Mouse (Mus musculus): ENCODE measurements around the gene Abcg1.

Gene Abcg1

DNA sequence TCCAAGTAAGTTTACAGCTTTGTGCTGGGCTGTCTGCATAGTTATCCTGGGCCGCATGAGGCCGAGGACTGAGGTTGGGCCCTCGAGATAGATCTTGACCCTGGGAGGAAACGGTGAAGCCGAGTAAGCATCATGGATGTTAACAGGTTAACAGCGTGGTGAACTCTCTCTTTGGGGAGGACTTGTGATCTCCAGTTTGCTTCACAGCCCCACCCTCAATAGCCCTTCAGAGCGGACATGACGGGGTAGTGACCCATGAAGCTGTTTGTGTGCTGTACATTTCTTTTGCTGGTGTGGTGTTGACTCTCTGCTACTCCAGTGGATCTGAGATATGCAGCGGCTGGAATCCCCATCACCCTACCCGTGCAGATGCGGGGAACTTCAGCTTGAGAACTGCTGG, 21.1 kb downstream of the Abcg1 start:
- DNase-seq (ENCODE audit: low read depth, low spot score) = no peak

DNA sequence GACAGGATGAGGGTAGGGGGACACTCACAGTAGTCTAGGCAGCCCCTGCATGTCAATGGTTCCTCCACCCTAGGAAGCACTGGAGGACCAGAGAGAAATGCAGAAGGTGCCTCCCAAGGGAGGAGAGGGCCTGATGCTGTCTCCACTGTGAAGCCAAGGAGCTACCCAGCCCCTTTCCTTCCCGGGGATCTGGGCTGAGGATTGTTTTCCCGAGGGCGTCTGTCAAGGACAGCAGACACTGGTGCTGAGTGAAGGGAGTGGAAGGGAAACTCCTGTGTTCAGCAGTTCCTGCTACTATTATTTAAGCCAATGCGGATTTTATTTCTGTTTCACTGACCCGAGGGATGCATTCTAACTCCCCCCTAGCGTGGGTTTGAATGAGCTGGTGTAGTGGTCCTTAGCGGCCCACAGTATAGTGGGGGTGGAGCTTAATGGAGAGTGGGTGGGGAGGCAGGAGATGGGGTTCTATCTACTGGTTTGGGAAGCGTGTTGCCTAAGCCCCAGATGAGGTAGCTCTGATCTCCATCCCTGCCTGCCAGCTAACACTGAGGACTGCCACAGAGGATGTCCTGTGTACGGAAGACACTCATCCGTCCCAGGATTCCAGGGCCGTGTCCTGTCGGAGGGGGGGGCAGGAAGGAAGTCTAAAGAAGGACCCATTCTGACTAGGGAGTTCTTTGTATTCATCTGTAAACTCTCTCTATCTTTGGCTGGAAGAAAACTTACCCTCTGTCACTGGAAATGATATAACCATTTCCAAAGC, 21.8 kb downstream of the Abcg1 start:
- DNase-seq (ENCODE audit: low read depth, low spot score) = no peak

DNA sequence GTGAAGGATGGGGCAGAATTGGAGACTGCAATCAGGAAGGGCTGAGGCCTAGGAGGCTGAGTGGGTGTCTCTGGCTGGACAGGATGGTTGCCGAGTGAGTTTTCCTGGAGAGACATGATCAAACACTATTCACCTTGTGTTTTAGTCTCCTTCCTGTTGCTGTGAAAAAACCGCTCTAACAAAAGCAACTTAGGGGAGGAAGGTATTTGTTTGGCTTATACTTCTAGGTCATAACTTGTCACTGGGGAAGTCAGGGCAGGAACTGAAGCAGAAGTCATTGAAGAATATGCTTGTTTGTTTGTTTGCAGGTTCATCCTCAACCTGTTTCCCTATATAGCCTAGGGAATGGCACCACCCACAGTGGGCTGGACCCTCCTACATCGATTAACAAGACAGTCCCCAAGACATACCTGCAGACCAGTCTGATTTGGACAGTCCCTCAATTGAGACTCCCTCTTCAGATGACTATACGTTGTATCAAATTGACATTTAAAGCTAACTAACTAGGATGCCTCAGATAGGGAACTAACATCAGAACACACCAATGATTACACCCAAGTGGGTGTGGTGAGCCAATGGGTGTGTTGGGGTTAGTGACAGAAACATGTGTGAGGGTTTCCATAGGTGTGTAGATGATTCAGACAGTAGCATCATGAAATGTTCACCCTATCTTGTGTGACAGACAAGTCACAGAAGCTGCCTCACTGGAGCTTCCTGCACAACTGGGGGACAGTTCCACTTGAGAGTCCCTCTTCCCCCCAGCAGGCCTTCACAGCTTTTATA, 25.0 kb downstream of the Abcg1 start:
- no peak for DNase-seq (ENCODE audit: low read depth, low spot score)

GRCm38 (mm10) chr17:31085519-31085918, 28.0 kb downstream of the Abcg1 start:
- no peak for DNase-seq (ENCODE audit: low read depth, low spot score)

DNA sequence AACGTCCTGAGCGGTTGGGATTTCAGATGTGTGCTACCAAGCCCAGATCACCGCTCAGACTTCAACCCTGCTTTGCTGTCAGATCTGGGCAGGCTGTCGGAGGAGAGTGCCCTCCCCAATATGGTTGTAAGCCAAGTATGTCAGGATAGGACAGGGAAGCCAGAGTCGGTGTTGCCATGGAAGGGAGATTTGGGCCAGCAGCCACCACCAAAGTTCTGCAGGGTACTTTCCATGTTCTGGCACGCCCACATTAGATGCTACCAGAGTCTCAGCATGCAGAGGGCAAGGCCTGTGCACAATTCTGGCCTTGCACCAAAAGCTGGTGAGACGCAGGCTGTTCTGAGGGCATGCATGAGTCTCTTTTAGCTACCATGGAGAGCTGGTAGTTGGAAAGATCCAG, 28.7 kb downstream of the Abcg1 start:
- peak; percentile 67 for DNase-seq (ENCODE audit: low read depth, low spot score)

GRCm38 (mm10) chr17:31088711-31089110, 31.2 kb downstream of the Abcg1 start:
- no peak for DNase-seq (ENCODE audit: low read depth, low spot score)

DNA sequence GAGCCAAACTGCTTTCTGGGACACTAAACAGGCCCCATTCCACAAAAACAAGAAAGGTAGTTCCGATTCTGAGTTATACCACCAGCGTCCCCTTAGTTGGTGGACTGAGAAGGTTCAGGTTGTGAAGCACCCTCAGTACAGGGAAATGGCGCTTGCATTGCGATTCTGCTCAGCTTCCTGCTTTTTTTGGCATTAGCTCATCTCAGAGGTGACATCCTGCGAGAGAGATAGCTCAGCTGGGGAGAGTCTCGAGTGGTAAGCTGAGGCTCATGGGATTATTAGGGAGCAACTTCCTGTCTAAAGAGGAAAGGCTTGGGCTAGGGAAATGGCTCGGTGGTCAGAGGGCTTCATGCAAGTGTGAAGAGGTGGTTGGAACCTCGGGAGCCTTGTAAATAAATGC, 32.4 kb downstream of the Abcg1 start:
- no peak for DNase-seq (ENCODE audit: low read depth, low spot score)

- DNase-seq (ENCODE audit: low read depth, low spot score) = peak; percentile 56
These were observed 33.7 kb downstream of the Abcg1 start for GRCm38 (mm10) chr17:31091023-31091735.

GRCm38 (mm10) chr17:31094781-31095180, 37.3 kb downstream of the Abcg1 start:
- DNase-seq (ENCODE audit: low read depth, low spot score) = no peak

DNA sequence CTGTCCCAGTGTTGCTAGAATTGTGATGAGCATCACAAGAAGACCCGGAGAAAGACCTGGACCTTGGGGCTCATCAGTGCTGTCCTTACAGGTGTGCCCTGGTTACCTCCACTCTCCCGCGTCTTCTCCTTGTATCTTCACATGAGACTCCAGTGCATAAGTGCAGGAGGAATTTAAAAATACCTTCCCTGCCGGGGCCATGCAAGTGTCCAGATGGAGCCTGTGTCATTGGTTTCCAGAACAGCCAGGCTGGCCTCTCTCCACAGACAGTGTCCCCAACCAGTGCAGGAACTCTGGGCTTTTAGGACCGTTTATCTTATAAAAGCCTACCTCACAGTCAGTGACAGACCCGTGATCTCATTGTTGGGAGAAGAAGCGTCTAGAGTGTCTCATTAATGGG, 38.1 kb downstream of the Abcg1 start:
- DNase-seq (ENCODE audit: low read depth, low spot score) = peak; percentile 55

DNA sequence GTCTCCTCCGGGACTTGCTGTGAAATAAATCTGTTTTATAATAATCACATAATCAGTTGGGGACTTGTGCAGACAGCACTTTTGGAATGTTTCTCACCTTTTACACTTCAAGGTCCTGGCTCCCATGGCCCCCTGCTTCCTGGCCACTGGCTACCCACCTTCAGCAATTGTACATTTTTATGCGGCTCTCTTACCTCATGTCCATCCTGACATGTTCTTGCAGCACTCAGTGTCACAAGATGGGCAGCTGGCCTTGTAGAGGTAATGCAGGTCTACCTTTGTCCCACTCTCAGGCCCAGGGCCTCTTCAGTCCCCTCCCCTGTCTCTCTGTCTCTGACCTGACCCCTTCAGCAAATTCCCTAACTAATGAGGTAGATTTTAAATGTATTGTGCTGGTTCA, 39.4 kb downstream of the Abcg1 start:
- DNase-seq (ENCODE audit: low read depth, low spot score) = no peak

DNA sequence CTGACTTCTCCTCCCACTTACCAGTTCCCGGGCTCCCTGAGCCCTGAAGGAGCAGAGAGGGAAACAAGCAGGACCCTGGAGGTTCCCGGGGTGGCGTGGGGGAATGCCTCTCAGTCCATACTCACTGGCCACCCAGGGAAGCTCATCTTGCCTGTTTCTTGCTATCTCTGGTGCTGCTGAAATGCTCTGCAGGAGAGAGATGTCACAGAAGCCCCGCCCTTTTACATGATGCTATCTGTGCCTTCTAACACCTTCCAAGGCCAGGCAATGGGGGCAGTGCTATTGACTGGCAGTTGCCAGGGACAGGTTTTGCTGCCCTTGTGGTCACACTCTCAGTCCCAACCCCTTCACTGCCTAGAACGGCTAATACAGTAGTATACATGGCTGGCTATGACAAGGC, 41.3 kb downstream of the Abcg1 start:
- DNase-seq (ENCODE audit: low read depth, low spot score) = no peak

DNA sequence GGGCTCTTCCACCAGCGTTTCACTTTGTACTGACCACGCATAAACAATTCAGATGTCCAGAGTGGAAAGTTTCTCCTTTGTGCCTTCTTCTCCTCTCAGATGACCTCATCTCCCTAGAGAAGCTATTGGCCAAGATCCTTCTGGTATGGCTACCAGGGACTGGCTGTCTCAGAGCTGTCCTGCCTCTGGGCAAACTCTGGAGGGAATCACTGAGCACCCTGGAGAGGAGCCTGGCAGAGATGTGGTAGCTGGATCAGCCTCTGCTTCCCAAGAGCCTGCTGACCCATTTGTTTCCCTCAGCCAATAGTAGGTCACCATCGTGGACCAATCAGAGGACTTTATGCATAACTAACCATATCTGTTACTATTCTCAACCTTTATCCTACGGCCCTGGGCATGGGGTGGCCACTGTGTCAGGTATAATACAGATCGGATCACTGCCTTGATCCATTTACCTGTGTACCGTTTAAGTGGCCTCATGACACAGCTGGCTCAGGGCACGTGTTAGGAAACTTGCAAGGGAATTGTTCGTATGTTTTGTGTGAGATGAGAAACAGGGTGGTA, 45.6 kb downstream of the Abcg1 start:
- no peak for DNase-seq (ENCODE audit: low read depth, low spot score)

- DNase-seq (ENCODE audit: low read depth, low spot score) = no peak
These were observed 46.3 kb downstream of the Abcg1 start for GRCm38 (mm10) chr17:31103823-31104222.

GRCm38 (mm10) chr17:31108388-31108787, 50.9 kb downstream of the Abcg1 start:
- peak; percentile 58 for DNase-seq (ENCODE audit: low read depth, low spot score)

DNA sequence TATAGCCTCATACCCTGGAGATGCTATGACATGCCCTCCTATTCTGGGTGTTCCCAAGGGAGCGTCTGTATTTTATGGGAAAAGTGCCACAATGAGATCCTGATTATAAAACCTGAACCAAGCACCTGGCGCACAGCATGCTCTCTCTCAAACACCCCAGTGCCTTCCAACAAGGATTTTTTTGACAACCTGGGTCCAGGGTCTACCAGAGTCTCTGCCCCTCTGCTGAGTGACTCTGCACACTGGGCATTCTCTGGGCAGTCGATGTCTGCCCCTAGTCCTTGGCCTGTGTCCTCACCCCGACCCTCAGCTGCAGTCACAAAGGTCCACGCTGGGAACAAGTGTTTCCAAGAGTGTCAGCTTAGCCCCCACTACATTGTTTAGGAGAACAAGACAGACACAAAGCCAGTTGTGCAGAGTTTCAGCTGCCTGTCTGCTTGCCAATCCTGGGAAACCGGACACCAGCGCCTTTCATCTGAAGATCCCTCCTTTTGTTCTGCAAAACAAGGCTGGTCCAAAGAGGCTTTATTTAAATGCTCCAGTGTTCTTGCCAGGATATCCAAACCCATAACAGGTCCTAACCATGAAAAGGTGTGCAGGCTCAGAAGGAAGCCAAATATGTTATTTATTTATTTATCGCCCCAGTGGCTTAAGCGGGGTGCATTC, 55.8 kb downstream of the Abcg1 start:
- DNase-seq (ENCODE audit: low read depth, low spot score) = peak; percentile 85

GRCm38 (mm10) chr17:31116063-31116462, 58.6 kb downstream of the Abcg1 start:
- DNase-seq (ENCODE audit: low read depth, low spot score) = no peak

DNA sequence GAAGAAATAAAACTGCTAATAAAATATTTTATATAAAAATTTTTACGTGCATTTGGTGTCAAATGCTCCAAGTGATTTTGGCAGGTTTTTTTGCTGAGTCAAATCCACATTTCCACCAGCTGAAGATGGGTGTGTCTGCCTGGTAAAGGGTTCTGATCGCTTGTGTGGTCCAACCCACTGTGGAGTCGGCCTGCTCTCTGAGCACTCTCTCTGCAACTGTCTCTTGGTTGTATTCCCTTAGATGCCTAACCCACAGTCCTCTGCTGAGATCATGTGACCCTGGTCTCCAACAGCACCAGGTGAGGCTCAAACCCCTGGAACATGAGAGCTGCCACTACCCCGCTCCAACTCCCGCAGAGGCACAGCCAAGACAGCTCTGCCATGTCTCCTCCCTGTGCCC, 60.5 kb downstream of the Abcg1 start:
- DNase-seq (ENCODE audit: low read depth, low spot score) = no peak

GRCm38 (mm10) chr17:31119429-31119828, 62.0 kb downstream of the Abcg1 start:
- peak; percentile 88 for DNase-seq (ENCODE audit: low read depth, low spot score)

- peak; percentile 76 for DNase-seq (ENCODE audit: low read depth, low spot score)
These were observed 64.5 kb downstream of the Abcg1 start for GRCm38 (mm10) chr17:31121975-31122374.

- peak; percentile 99 for DNase-seq (ENCODE audit: low read depth, low spot score)
These were observed 68.2 kb downstream of the Abcg1 start for GRCm38 (mm10) chr17:31125548-31126266.
